Mouse (Mus musculus) midbrain, postnatal 0 days (tissue): ENCODE data around the gene Nf2. TPM values are rescaled to one million over a fixed set of nuclear protein-coding genes. Genes with fewer than 3 reads are reported as not detected.

Experiments used
- ATAC-seq: fragments of 200-750 bp; cut with Nextera tagmentation; 2 replicates; pipeline ENCODE4 v1.8.0; 2017; ENCODE audit warnings: moderate number of reproducible peaks, mild to moderate bottlenecking, moderate TSS enrichment, moderate library complexity; ENCODE audit not compliant: low FRiP score
- DNase-seq: peaks from one replicate; pipeline ENCODE4 v3.0.0-alpha.2; 2015; ENCODE audit warnings: low spot score
- H3K27ac ChIP-seq: fragments of 300-500 bp; sonication (generic); 2 replicates; pipeline ENCODE4 v1.5.1; 2014; ENCODE audit warnings: low read depth, mild to moderate bottlenecking, low read length, mixed read lengths
- H3K27me3 ChIP-seq: fragments of 300-500 bp; sonication (generic); 2 replicates; pipeline ENCODE4 v1.6.1; 2014; ENCODE audit warnings: low read length, control low read depth, mixed read lengths; ENCODE audit not compliant: insufficient read depth
- H3K36me3 ChIP-seq: fragments of 300-500 bp; sonication (generic); 2 replicates; pipeline ENCODE4 v1.6.1; 2014; ENCODE audit warnings: low read length, control low read depth, mixed read lengths; ENCODE audit not compliant: insufficient read depth
- H3K4me1 ChIP-seq: fragments of 300-500 bp; sonication (generic); 2 replicates; pipeline ENCODE4 v1.6.1; 2014; ENCODE audit warnings: mild to moderate bottlenecking, control low read depth, antibody characterized with exemption, low read length, mixed read lengths; ENCODE audit not compliant: insufficient read depth
- H3K4me2 ChIP-seq: fragments of 300-500 bp; sonication (generic); 2 replicates; pipeline ENCODE4 v1.6.1; 2014; ENCODE audit warnings: low read depth, mild to moderate bottlenecking, low read length, mixed read lengths; ENCODE audit not compliant: poor library complexity, severe bottlenecking
- H3K4me3 ChIP-seq: fragments of 300-500 bp; sonication (generic); 2 replicates; pipeline ENCODE4 v1.5.1; 2014; ENCODE audit warnings: low read depth, mild to moderate bottlenecking, low read length, moderate library complexity
- H3K9ac ChIP-seq: fragments of 300-500 bp; sonication (generic); replicated peaks from 2 replicates; pipeline ENCODE4 v1.6.1; 2014; ENCODE audit warnings: mild to moderate bottlenecking, low read length, moderate library complexity, mixed read lengths; ENCODE audit not compliant: poor library complexity, severe bottlenecking
- H3K9me3 ChIP-seq: fragments of 300-500 bp; sonication (generic); 2 replicates; pipeline ENCODE4 v1.6.1; 2016; ENCODE audit warnings: low read length, control low read depth
- CTCF ChIP-seq: IDR thresholded peaks from 2 replicates; pipeline ENCODE4 v1.5.1; 2016; ENCODE audit warnings: antibody characterized with exemption, mild to moderate bottlenecking
- WGBS: fragments of 180-500 bp; shearing (Covaris S2); extraction: QIAGEN DNeasy Blood & Tissue Kit; methylation state at CpG from one replicate; pipeline ENCODE4 v1.1.7; 2014; 5-methylcytosine and 5-hydroxymethylcytosine counted together
- polyA plus RNA-seq: library from polyadenylated mRNA; unstranded; fragments of >200 nt; fragmentation: Nextera tagmentation; extraction: Ambion mirVana; gene quantifications from 2 replicates; pipeline ENCODE4 v1.2.1, GENCODE M21; 2015
- total RNA-seq: library from RNA; depleted of rRNA; stranded (reverse); fragments of >200 nt; gene quantifications from 2 replicates; pipeline ENCODE4 v1.2.3, GENCODE M21; 2014

Gene Nf2
- total and polyA plus RNA-seq, 2 experiments from 2014 or later, result 51.5 to 103 TPM

- ATAC-seq (no peak), DNase-seq (no peak)
- Histone ChIP-seq H3K36me3 (no peaks in the 10 kb centered on the region), H3K4me2 (no peak overlapping the region), H3K27me3 (no peaks in the 10 kb centered on the region), H3K4me3 (no peak overlapping the region), H3K9me3 (no peaks in the 10 kb centered on the region), H3K4me1 (0 out of 2 replicates have a peak, but pooled peaks cover under 1% of the 10 kb centered on the region), H3K9ac (no peak overlapping the region), H3K27ac (no peak overlapping the region)
- WGBS, result 88% methylated on average over 9 of the region's 9 CpGs
- TF ChIP-seq CTCF, result no peak
Observed at GRCm38 (mm10) chr11:4756460-4756859, 92.9 kb downstream of the Nf2 start.

- ATAC-seq, result no peak
- 79% methylated on average over 11 of the region's 11 CpGs for WGBS
- Histone ChIP-seq H3K36me3 (no peaks in the 10 kb centered on the region), H3K27ac (no peak overlapping the region), H3K9me3 (no peaks in the 10 kb centered on the region), H3K27me3 (peaks cover 3% of the 10 kb centered on the region; the same call in 1 of the 2 replicates), H3K4me3 (no peak overlapping the region), H3K4me1 (no peaks in the 10 kb centered on the region), H3K4me2 (no peak overlapping the region), H3K9ac (no peak overlapping the region)
- no peak for TF ChIP-seq CTCF
- DNase-seq, result no peak
Observed at GRCm38 (mm10) chr11:4754867-4755266, 94.5 kb downstream of the Nf2 start.

- Histone ChIP-seq H3K27ac (no peak overlapping the region), H3K9me3 (no peaks in the 10 kb centered on the region), H3K27me3 (peaks cover 9% of the 10 kb centered on the region; the same call in 1 of the 2 replicates), H3K36me3 (no peaks in the 10 kb centered on the region), H3K4me1 (no peaks in the 10 kb centered on the region), H3K4me2 (no peak overlapping the region), H3K9ac (no peak overlapping the region), H3K4me3 (no peak overlapping the region)
- ATAC-seq, result no peak
- DNase-seq, result no peak
- peak; percentile 54 for TF ChIP-seq CTCF
- WGBS, result 98% methylated on average over 3 of the region's 3 CpGs
Observed at GRCm38 (mm10) chr11:4754036-4754435, 95.3 kb downstream of the Nf2 start.

GRCm38 (mm10) chr11:4752836-4753235, 96.5 kb downstream of the Nf2 start:
- Histone ChIP-seq H3K4me2 (no peak overlapping the region), H3K4me1 (no peaks in the 10 kb centered on the region), H3K27me3 (peaks cover 18% of the 10 kb centered on the region; the same call in 1 of the 2 replicates), H3K36me3 (no peaks in the 10 kb centered on the region), H3K9me3 (no peaks in the 10 kb centered on the region), H3K27ac (no peak overlapping the region), H3K4me3 (no peak overlapping the region), H3K9ac (no peak overlapping the region)
- TF ChIP-seq CTCF, result no peak
- ATAC-seq (no peak), DNase-seq (no peak)
- 33% methylated on average over 10 of the region's 10 CpGs for WGBS

GRCm38 (mm10) chr11:4750263-4750662, 99.1 kb downstream of the Nf2 start:
- 0 out of 2 replicates have a peak, but pooled peaks cover 3% of the 10 kb centered on the region for H3K4me1 ChIP-seq
- H3K9me3 ChIP-seq, result no peaks in the 10 kb centered on the region
- no peaks in the 10 kb centered on the region for H3K36me3 ChIP-seq
- TF ChIP-seq CTCF, result no peak
- DNase-seq (no peak), ATAC-seq (no peak)
- 24% methylated on average over 9 of the region's 9 CpGs for WGBS
- peaks cover 38% of the 10 kb centered on the region; the same call in 1 of the 2 replicates for H3K27me3 ChIP-seq
- no peak overlapping the region for H3K4me3 ChIP-seq
- H3K27ac ChIP-seq, result no peak overlapping the region
- H3K9ac ChIP-seq, result no peak overlapping the region
- H3K4me2 ChIP-seq, result no peak overlapping the region

- peaks cover 48% of the 10 kb centered on the region; the same call in 1 of the 2 replicates for H3K27me3 ChIP-seq
- H3K4me1 ChIP-seq, result 0 out of 2 replicates have a peak, but pooled peaks cover 3% of the 10 kb centered on the region
- H3K36me3 ChIP-seq, result no peaks in the 10 kb centered on the region
- TF ChIP-seq CTCF, result no peak
- peak overlapping the region; percentile 99 for H3K4me2 ChIP-seq
- no peaks in the 10 kb centered on the region for H3K9me3 ChIP-seq
- H3K4me3 ChIP-seq, result peak overlapping the region; percentile 67
- ATAC-seq (no peak; the same call in 1 of the 2 replicates), DNase-seq (no peak)
- H3K9ac ChIP-seq, result peak overlapping the region; percentile 61; the same call in 1 of the 2 replicates
- 1% methylated on average over 12 of the region's 12 CpGs for WGBS
- H3K27ac ChIP-seq, result no peak overlapping the region
Observed at GRCm38 (mm10) chr11:4747285-4747684, 102.1 kb downstream of the Nf2 start.
